24 mouse cellular contexts compared by ENCODE assay signal in the genomic region with DNA sequence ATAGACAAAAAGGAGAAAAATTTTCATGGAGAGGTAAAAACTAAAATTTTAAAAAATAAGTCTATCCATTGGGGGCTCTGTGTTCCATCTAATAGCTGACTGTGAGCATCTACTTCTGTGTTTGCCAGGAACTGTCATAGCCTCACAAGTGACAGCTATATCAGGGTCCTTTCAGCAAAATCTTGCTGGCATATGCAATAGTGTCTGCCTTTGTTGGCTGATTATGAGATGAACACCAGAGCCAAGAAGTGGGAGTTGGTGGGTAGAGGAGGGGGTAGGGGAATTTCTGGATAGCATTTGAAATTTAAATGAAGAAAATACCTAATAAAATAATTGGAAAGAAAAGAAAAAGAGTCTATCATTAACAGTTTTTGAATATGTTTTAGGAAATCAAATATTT.
"Had no signal": no experiment of that assay in that cellular context is flagged by ENCODE, and none has a peak within 500 bp of the region (broad histone marks: within the 10 kb centered on the region; RNA-seq: fewer than 3 reads in every experiment).

No protein-coding gene starts in this region.

- ATAC-seq: liver, embryonic 12.5 days had no signal

- H3K4me2 ChIP-seq: limb, embryonic 13.5 days; liver, embryonic 12.5 days; liver, embryonic 15.5 days; lung, embryonic 15.5 days; neural tube, embryonic 12.5 days; neural tube, embryonic 15.5 days had no signal

- H3K27ac ChIP-seq: kidney, postnatal 0 days; layer of hippocampus, adult 2 months; limb, embryonic 10.5 days; limb, embryonic 13.5 days; liver, embryonic 12.5 days; liver, embryonic 15.5 days; lung, embryonic 15.5 days; midbrain, embryonic 10.5 days; neural tube, embryonic 12.5 days; neural tube, embryonic 15.5 days; stomach, postnatal 0 days had no signal

- H3K27me3 ChIP-seq: limb, embryonic 13.5 days; liver, embryonic 12.5 days; liver, embryonic 15.5 days; lung, embryonic 15.5 days; megakaryocyte, embryonic 14.5 days; neural tube, embryonic 12.5 days; neural tube, embryonic 15.5 days had no signal

- H3K9me3 ChIP-seq: limb, embryonic 10.5 days; limb, embryonic 13.5 days; liver, embryonic 12.5 days; liver, embryonic 15.5 days; lung, embryonic 15.5 days; megakaryocyte, embryonic 14.5 days; midbrain, embryonic 10.5 days; neural tube, embryonic 12.5 days; neural tube, embryonic 15.5 days had no signal

- H3K36me3 ChIP-seq: limb, embryonic 10.5 days; limb, embryonic 13.5 days; liver, embryonic 12.5 days; liver, embryonic 15.5 days; lung, embryonic 15.5 days; midbrain, embryonic 10.5 days; neural tube, embryonic 12.5 days; neural tube, embryonic 15.5 days had no signal

- DNase-seq: kidney, postnatal 25 days; layer of hippocampus, adult 9-11 months; liver; lung, adult 18-20 months; lung, postnatal 10 days; lung, postnatal 36 days; midbrain, embryonic 14.5 days; right cerebral cortex, adult 18-20 months; right cerebral cortex, postnatal 14 days; right cerebral cortex, postnatal 4 days; thymus, adult 2 months; thymus, postnatal 25 days had no signal

- H3K4me1 ChIP-seq: limb, embryonic 10.5 days; limb, embryonic 13.5 days; liver, embryonic 12.5 days; liver, embryonic 15.5 days; lung, embryonic 15.5 days; megakaryocyte, embryonic 14.5 days; midbrain, embryonic 10.5 days; neural tube, embryonic 12.5 days; neural tube, embryonic 15.5 days had no signal

- H3K9ac ChIP-seq: limb, embryonic 13.5 days; liver, embryonic 12.5 days; liver, embryonic 15.5 days; lung, embryonic 15.5 days; neural tube, embryonic 12.5 days; neural tube, embryonic 15.5 days had no signal

- H3K4me3 ChIP-seq: layer of hippocampus, adult 2 months; limb, embryonic 10.5 days; limb, embryonic 13.5 days; liver, embryonic 12.5 days; liver, embryonic 15.5 days; lung, embryonic 15.5 days; megakaryocyte, embryonic 14.5 days; midbrain, embryonic 10.5 days; neural tube, embryonic 12.5 days; neural tube, embryonic 15.5 days had no signal
